Mouse (Mus musculus): ENCODE results near the gene Rora. TPM values are rescaled to one million over a fixed set of nuclear protein-coding genes. Genes with fewer than 3 reads are reported as not detected.
A peak's percentile ranks its signal among the peaks of the same experiment; 100 is the strongest.

Gene Rora
- polyA plus RNA-seq, 1 experiment from 2014 or later = 18.6 TPM

DNA sequence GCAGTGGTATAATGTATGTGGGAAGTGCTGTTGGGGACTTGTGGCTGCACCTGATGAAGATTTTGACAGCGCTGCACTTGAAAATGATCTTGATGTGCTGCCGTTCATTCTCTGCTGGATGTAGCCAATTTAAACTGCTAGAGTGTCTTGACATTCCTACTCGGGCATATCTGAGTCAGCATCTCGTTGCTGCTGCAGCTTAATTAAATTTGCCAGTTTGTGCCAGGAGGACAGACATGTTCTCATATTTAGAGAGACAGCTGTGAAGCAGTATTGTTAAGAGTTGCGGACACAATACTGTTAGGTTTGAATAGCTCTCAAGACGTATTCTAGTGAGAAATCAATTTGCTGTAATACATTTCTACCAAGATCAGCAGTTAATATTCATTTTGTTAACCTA lies 751.1 kb downstream of the Rora start:
- no peak overlapping the region for H3K9ac ChIP-seq
- H3K36me3 ChIP-seq = peaks cover 12% of the 10 kb centered on the region
- H3K9me3 ChIP-seq = no peaks in the 10 kb centered on the region
- no peak overlapping the region for H3K4me3 ChIP-seq
- no peak for ATAC-seq (ENCODE audit: insufficient number of reproducible peaks, insufficient read depth, low FRiP score, low TSS enrichment, low read depth)
- H3K4me2 ChIP-seq = no peak overlapping the region
- no peaks in the 10 kb centered on the region for H3K27me3 ChIP-seq
- H3K27ac ChIP-seq = no peak overlapping the region
- H3K4me1 ChIP-seq = no peaks in the 10 kb centered on the region
- WGBS = 56% methylated on average over 6 of the region's 6 CpGs

DNA sequence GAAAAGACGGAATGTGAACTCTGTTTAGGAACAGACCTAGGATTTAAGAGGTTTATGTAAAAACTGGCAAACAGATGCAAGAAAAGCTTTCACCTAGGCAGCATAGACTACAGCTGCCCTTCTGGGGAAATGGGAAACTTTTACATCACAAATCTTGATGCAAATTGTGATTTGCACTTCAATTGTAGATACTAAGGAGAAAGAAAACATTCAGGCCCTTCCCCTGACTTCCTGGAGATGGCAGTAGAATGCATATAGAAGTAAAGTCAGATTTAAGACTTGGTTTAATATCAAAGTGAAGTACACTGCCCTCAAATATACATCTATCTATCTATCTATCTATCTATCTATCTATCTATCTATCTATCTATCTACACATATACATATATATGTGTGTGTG lies 765.9 kb downstream of the Rora start:
- H3K27ac ChIP-seq = no peak overlapping the region
- no peaks in the 10 kb centered on the region for H3K27me3 ChIP-seq
- H3K4me3 ChIP-seq = no peak overlapping the region
- H3K36me3 ChIP-seq = peaks cover 48% of the 10 kb centered on the region
- no peaks in the 10 kb centered on the region for H3K4me1 ChIP-seq
- ATAC-seq (ENCODE audit: insufficient number of reproducible peaks, insufficient read depth, low FRiP score, low TSS enrichment, low read depth) = no peak
- WGBS = 89% methylated on average over 1 of the region's 1 CpGs
- H3K9ac ChIP-seq = no peak overlapping the region
- no peaks in the 10 kb centered on the region for H3K9me3 ChIP-seq
- H3K4me2 ChIP-seq = no peak overlapping the region

GRCm38 (mm10) chr9:69430531-69430930 lies 776.9 kb downstream of the Rora start:
- Histone ChIP-seq H3K9me3 (no peaks in the 10 kb centered on the region), H3K4me1 (peaks cover 28% of the 10 kb centered on the region), H3K27me3 (no peaks in the 10 kb centered on the region), H3K4me2 (no peak overlapping the region), H3K9ac (no peak overlapping the region), H3K27ac (peak overlapping the region; percentile 95), H3K36me3 (peaks cover 36% of the 10 kb centered on the region), H3K4me3 (no peak overlapping the region)
- no peak for ATAC-seq (ENCODE audit: insufficient number of reproducible peaks, insufficient read depth, low FRiP score, low TSS enrichment, low read depth)
- 84% methylated on average over 3 of the region's 3 CpGs for WGBS

DNA sequence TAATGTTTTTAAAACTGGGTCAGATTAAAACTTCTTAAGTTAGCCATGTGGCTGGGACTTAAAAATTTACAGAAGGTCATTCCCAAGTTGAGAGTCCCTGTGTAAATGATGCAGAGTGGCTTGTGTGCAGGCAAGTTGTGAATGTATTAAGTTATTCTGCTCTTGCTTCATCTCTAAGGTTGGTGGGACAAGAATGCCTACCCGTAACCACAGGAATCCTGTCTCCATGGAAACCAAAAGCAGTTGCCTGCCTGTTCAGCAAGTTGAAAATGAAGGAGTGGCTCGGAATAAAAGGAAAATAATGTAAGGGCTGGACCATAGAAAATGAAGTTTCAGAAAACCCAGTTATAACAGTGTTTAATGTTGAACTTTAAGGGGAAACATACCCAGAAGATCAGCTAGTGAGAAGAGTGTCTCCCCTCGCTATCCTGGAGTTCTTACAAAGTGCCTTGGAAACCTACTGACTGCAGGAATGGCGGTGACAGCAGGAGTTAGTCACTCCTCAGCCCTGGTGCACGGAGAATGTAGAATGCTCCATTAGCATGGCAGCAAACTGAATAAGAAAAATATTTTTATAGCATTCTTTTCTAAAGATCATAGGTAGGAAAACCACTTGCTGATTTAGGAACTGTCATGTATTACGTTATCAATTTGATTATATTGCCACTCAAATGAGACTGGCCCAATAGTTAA lies 778.4 kb downstream of the Rora start:
- peaks cover 28% of the 10 kb centered on the region for H3K4me1 ChIP-seq
- H3K36me3 ChIP-seq = peaks cover 25% of the 10 kb centered on the region
- peak overlapping the region; percentile 95 for H3K27ac ChIP-seq
- peak; percentile 71; the same call in 1 of the 2 replicates for ATAC-seq (ENCODE audit: insufficient number of reproducible peaks, insufficient read depth, low FRiP score, low TSS enrichment, low read depth)
- H3K9me3 ChIP-seq = no peaks in the 10 kb centered on the region
- H3K27me3 ChIP-seq = no peaks in the 10 kb centered on the region
- 19% methylated on average over 6 of the region's 6 CpGs for WGBS
- H3K9ac ChIP-seq = no peak overlapping the region
- H3K4me3 ChIP-seq = no peak overlapping the region
- peak overlapping the region; percentile 49 for H3K4me2 ChIP-seq

DNA sequence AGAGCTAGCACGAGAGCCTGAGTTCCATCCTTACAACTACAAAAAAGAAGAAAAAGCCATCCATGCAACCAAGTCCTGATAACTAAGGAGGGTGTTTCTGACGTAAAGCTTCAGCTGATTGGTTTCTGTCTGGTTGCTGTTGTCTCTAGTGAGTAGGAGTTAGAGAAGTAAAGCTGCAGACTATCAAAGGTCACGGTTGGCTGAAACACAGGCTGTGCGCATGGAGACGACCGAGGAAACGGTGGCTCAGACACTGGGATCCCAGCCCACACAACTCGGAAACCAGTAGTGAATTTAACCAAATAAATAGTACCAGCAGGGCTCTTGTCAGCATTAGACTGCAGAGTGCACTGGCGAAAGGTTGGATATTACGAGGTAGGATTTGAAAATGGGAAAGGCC lies 781.6 kb downstream of the Rora start:
- Histone ChIP-seq H3K4me1 (peaks cover 32% of the 10 kb centered on the region), H3K9me3 (no peaks in the 10 kb centered on the region), H3K4me2 (no peak overlapping the region), H3K27me3 (no peaks in the 10 kb centered on the region), H3K36me3 (peaks cover 4% of the 10 kb centered on the region; the same call in 1 of the 2 replicates), H3K9ac (no peak overlapping the region), H3K4me3 (no peak overlapping the region), H3K27ac (peak overlapping the region; percentile 57; the same call in 1 of the 2 replicates)
- no peak for ATAC-seq (ENCODE audit: insufficient number of reproducible peaks, insufficient read depth, low FRiP score, low TSS enrichment, low read depth)
- 69% methylated on average over 10 of the region's 10 CpGs for WGBS

DNA sequence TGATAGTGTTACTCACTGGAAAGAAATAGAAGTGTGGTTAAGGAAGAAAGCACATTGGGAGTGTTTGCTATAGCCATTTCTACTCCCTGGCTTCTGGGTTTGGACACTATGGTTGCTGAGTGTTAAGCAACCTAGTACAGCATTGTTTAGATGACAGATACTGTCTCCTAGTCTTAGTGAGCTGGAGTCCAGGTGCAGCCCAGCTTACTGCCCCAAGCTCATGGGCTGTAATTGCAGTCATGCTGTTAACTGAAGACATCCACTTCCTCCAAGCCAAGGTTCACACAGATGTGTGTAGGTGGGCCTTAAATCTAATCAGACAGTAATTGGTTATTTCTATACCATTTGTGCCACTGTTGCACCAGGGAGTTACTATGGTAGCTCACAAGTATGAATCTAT lies 782.1 kb downstream of the Rora start:
- H3K27ac ChIP-seq = peak overlapping the region; percentile 57; the same call in 1 of the 2 replicates
- ATAC-seq (ENCODE audit: insufficient number of reproducible peaks, insufficient read depth, low FRiP score, low TSS enrichment, low read depth) = no peak
- no peak overlapping the region for H3K4me3 ChIP-seq
- H3K27me3 ChIP-seq = no peaks in the 10 kb centered on the region
- peaks cover 32% of the 10 kb centered on the region for H3K4me1 ChIP-seq
- H3K9me3 ChIP-seq = no peaks in the 10 kb centered on the region
- no peak overlapping the region for H3K4me2 ChIP-seq
- H3K36me3 ChIP-seq = peaks cover 4% of the 10 kb centered on the region; the same call in 1 of the 2 replicates
- H3K9ac ChIP-seq = no peak overlapping the region

All from embryonic facial prominence, embryonic 13.5 days (tissue).